Mouse (Mus musculus): Measurements from ENCODE around the gene Vps29. TPM values are rescaled to one million over a fixed set of nuclear protein-coding genes. Genes with fewer than 3 reads are reported as not detected.

The Vps29 gene
- total RNA-seq, 2 experiments from 2014 or later: 89.8 to 128 TPM

DNA sequence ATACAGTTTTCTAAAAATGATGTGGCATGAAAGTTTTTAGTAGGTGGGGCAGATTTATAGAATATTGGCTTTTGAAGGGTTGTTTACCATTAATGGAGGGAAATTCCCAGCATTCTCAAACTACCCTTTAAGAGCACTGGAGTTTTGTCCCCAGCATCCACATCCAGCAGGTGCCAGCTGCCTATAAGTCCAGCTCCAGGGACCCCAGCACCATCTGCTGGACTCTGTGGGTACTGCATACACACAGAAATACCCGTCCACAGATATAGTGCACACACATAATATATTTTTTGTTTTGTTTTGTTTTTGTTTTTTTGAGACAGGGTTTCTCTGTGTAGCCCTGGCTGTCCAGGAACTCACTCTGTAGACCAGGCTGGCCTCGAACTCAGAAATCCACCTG is 39.7 kb downstream of the Vps29 start:
- 0 out of 2 replicates have a peak, but pooled peaks have one; percentile 34 for ATAC-seq (replicated peaks; ENCODE audit: poor library complexity, severe bottlenecking)

DNA sequence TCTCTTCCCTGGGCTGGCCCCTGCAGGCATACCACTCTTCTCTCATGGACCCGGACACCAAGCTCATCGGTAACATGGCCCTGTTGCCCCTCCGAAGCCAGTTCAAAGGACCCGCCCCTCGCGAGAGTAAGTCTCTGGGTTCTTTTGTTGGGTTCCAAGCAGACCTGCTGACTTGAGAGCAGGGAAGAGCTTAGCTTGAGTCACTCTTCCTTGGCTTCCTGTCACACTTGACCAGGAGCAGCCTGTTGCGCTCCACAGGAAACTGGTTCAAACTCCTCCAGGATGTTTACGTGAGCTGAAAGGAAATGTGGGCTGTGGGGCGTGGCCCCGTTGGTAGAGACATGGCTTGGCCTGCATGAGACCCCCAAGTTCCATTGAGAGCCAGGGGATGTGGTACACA is 42.6 kb downstream of the Vps29 start:
- peak; percentile 52 for ATAC-seq (replicated peaks; ENCODE audit: poor library complexity, severe bottlenecking)

DNA sequence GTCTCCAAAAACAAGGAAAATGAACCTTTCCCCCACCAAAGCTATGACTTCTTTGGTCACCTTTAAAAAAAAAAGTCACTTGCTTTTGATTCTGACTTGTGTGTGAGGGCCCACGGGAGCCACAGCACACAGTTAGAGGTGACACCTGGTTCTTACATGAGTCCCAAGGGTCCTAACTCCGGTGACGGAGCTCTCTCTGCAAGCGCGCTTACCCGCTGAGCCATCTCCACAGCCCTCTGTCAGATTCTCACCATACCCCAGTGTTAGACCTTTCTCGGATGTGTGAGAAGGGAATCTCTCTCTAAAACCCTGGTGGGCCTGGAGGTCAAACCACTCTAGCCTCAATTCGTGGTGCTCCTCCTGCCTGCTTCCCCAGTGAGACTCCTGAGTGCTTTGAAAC is 43.3 kb downstream of the Vps29 start:
- no peak for ATAC-seq (replicated peaks; ENCODE audit: poor library complexity, severe bottlenecking)

DNA sequence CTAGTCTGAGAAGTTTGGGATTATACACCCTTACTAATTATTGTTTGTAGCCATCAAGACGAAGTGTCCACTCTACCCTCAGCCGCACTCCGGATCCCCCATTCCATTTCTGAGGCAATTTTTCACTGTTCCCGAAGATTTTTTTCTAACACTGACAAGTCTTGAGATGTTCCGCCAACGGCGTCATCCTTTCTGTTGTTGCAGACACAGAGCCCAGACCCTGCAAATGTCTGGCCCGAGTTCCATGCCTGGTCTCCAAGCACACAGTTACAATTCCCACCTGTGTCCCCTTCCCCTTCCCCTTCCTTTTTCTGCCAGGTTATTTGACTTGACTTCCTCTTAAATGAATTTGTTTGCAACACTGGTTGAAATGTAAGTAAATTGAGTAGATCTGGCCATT is 45.7 kb downstream of the Vps29 start:
- ATAC-seq (replicated peaks; ENCODE audit: poor library complexity, severe bottlenecking): no peak

DNA sequence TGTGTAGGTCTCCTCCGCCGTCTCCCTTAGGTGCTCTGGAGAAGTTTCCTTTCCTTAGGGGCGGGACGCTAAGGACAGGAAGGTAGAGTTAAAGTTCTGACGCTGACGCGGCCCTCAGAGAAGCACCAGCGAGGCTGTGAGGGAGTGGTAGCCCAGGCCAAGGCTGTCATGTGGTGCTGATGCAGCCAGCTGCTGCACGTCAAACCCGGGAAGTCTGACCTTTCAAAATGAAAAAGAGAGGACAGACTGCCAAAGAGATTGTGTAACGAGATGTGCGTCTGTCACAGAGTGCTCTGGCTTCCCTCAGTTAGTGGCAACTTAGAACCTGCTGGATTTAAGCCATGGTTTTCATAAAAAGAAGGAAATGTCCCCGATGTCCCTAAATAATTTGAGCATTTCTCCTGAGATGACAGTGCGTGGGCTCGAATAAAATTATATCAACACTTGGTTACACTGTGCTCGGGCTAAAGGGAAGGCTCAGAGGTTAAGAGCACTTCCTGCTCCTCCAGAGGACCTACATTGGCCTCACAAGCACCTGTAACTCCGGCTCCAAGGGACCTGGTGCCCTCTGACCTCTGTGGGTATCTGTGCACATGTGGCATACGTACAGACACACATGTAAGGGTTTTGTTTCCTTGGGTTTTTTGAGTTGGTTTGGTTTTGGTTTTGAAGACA is 46.6 kb downstream of the Vps29 start:
- ATAC-seq (replicated peaks; ENCODE audit: poor library complexity, severe bottlenecking): peak; percentile 34

DNA sequence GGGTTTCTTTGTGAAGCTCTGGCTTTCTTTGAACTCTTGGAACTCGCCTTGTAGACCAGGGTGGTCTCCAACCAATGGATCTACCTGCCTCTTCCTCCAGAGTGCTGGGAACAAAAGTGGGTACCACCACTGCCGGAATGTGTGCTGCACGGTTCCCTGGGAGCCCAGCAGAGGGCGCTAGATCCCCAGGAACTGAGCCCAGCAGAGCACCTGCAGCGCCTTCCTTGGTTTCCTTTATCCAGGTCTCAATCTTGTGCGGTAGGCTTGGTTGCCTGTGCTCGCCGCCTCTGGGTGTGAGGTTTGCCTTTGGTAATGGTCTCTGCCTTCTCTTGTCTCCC is 47.1 kb downstream of the Vps29 start:
- ATAC-seq (replicated peaks; ENCODE audit: poor library complexity, severe bottlenecking): peak; percentile 41; the same call in 1 of the 2 replicates

DNA sequence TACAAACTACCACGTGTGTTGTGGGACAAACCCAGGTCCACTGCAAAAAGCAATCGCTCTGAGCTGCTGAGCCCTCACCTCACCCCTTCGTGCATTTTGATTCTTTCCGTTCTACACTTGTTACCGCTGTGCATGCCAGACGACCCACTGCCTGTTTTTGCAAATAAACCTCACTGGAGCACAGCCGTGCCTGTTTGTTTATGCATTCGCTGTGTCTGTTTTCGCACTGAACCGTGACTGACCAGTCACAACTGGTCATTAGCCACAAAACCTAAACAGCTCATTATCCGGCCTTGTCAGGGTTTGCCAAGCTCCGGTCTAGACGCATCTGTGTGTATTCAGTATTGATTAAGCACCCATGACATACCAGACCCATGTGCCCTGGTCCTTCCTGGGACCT is 48.0 kb downstream of the Vps29 start:
- no peak for ATAC-seq (replicated peaks; ENCODE audit: poor library complexity, severe bottlenecking)

DNA sequence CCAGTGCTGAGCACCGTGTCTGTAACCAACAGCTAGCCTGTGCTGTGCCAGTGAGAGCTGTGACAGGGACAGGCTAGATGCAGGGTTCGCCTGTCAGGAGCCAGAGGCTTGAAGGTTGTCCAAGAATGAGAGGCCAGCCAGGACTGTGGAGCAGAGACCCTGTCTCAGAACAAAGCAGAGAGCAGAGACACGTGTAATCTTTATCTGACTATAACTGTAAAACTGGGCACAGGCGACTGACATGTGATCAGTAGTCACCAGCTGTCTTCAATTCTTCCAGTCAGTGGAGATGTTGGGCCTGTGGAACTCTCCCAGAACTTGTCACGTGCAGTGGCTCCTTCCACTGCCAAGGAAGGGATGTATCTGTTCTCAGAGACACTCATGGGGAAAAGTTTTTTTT is 48.6 kb downstream of the Vps29 start:
- no peak for ATAC-seq (replicated peaks; ENCODE audit: poor library complexity, severe bottlenecking)

DNA sequence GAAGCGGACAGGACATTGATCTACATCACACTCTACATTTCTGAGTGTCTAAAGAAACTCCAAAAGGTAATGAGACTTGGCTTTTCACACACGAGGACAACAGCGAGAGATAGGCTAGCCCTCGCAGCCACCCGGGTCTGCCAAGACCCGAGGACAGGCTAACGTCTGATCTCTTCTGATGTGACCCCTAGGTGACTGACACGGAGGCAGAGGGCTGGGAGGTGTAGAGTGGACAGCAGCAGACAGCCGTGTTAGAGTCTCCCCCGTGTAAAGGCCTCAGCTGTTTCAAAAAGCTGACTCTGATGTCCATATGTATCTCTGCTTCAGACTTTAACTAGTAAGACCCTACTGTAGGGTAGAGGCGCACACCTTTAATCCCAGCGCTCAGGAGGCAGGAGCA is 49.2 kb downstream of the Vps29 start:
- ATAC-seq (replicated peaks; ENCODE audit: poor library complexity, severe bottlenecking): no peak

DNA sequence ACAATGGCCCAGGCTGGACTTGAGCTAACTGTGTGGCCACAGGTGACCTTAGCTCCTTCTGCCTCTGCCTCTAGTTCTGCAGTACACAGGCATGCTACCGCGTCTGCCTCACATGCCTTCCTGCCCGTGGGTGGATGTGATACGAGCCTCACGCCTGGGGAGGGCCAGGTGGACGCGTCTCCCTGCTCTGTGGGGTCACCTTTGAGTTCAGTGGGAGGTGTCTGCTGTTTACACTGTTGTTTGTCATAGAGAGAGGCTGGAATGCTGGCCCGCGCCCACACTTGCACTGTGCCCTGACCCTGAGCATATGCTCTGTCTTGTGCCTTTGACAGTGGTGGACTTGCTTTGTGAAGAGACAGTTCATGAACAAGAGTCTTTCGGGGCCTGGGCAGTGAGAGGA is 51.4 kb downstream of the Vps29 start:
- ATAC-seq (replicated peaks; ENCODE audit: poor library complexity, severe bottlenecking): no peak

DNA sequence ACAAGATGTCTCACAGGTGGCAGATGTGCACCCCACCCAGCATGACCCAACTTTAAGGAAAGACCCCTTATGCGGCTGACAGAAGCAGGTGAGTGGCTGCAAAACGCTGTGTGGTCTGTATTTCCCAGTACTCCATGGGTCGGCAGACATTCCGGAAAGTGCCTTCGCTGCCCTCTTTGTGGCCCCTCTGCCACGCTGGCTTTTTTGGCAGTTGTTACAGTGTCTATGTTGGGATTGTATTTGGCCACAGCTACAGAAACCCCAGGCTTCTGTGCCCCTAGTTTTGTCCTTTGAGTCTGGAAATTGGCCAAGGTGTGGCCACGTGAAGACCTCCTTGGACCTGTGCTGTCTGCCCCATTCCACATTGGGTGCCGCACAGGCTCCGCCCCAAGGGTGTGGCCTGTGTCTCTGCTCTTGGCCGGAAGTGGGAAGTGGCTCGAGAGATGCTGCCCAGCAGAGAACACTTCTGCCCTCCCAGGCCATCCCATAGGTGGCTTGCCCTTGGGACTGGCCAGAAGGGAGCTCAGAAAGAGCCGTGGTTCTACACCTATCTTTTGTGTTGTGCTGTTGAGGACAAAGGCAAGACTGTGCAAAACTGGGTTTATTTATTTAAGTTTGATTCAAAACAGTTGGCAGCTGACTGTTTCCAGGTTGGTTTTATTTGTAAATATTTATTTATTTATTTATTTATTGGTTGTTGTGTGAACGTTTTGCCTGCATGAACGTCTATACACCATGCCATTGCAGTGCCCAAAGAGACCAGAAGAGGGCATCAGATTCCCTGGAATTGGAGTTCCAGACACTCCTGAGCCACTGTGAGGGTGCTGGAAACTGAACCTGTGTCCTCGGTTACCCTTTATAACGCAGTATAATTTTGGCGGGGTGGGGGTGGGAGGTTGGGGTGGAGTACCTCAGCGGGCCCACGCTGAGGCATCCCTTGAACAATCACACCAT is 55.8 kb downstream of the Vps29 start:
- no peak; the same call in 1 of the 2 replicates for ATAC-seq (replicated peaks; ENCODE audit: poor library complexity, severe bottlenecking)

DNA sequence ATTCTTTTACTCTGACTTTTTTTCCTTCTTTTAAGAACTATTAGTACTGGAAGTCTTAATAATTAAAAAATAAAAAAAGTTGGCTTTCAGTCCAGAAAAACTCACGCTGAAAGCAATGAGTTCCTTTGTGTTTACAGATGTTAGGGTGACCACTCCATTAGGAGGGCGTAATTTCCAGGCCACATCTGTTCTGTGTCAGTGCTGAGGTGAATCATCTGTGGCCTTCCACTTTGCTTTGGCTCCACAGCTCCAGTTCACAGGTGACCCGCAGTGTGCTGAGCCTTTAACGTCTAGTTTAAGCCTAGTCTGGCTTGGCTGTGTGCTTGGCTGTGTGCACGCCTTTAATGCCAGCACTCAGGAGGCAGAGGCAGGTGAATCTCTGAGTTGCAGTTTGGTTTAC is 57.7 kb downstream of the Vps29 start:
- ATAC-seq (replicated peaks; ENCODE audit: poor library complexity, severe bottlenecking): no peak

DNA sequence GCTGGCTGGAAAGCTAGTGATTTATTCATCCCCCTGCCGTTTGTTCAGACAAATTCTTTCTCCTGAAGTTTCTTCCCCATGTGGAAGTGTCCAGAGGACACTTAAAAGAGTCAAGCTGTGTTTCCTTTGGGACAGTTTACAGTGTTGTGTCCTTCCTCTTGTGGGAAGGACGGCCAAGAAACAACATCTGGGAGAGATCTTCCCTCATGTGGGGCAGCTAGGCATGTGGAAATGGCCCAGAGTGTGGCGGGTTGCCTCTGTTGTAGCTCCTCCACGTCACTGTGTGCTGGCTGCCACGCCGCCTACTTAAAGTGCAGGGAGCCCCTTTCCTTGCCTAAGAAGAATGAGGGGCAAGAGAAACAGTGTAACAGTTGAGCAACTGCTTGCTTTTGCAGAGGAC is 58.7 kb downstream of the Vps29 start:
- ATAC-seq (replicated peaks; ENCODE audit: poor library complexity, severe bottlenecking): no peak

DNA sequence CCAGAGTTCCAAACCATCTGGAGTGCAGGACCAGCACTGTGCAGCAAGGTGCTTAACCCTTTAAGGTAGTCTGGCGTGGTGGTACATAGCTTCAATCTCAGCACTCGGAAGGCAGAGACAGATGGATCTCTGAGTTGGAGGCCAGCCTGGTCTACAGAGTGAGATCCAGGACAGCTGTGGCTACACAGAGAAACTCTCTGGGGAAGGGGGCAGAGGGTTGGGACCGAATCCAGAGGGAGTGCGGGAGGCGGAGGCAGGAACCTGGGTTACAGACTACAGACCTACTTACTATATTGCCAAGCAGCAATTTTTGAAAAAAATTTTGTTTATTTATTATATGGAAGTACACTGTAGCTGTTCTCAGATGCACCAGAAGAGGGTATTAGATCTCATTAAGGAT is 60.2 kb downstream of the Vps29 start:
- ATAC-seq (replicated peaks; ENCODE audit: poor library complexity, severe bottlenecking): no peak

Other genes starting within 250 kb of the Vps29 start
- 1.1 and 2.0 TPM in 2 replicates for gene Ccdc63, start 213.5 kb upstream of the Vps29 start, total RNA-seq (2014; fragmentation: Nextera tagmentation)
- 0.60 TPM in 1 of 2 replicates, not detected in the other for gene Ccdc63, start 213.5 kb upstream of the Vps29 start, total RNA-seq (2017)
- 284 and 366 TPM in 2 replicates for gene Ppp1cc, start 196.1 kb upstream of the Vps29 start, total RNA-seq (2014; fragmentation: Nextera tagmentation)
- gene Ppp1cc, start 196.1 kb upstream of the Vps29 start, total RNA-seq (2017): 247 and 254 TPM in 2 replicates
- gene Hvcn1, start 147.6 kb upstream of the Vps29 start, total RNA-seq (2014; fragmentation: Nextera tagmentation): 53.8 and 59.5 TPM in 2 replicates
- 66.8 and 84.3 TPM in 2 replicates for gene Hvcn1, start 147.6 kb upstream of the Vps29 start, total RNA-seq (2017)
- 7.2 and 9.3 TPM in 2 replicates for gene Tctn1, start 89.9 kb upstream of the Vps29 start, total RNA-seq (2014; fragmentation: Nextera tagmentation)
- 1.8 and 4.3 TPM in 2 replicates for gene Tctn1, start 89.9 kb upstream of the Vps29 start, total RNA-seq (2017)
- 12.0 and 14.8 TPM in 2 replicates for gene Pptc7, start 70.0 kb upstream of the Vps29 start, total RNA-seq (2014; fragmentation: Nextera tagmentation)
- 17.2 TPM in 2 replicates for gene Pptc7, start 70.0 kb upstream of the Vps29 start, total RNA-seq (2017)
- gene Rad9b, start 136 bp upstream of the Vps29 start, total RNA-seq (2014; fragmentation: Nextera tagmentation): 1.2 and 3.3 TPM in 2 replicates
- gene Rad9b, start 136 bp upstream of the Vps29 start, total RNA-seq (2017): 4.6 and 5.6 TPM in 2 replicates
- 35.0 and 59.8 TPM in 2 replicates for gene Gpn3, start 17.5 kb downstream of the Vps29 start, total RNA-seq (2014; fragmentation: Nextera tagmentation)
- gene Gpn3, start 17.5 kb downstream of the Vps29 start, total RNA-seq (2017): 42.2 and 51.9 TPM in 2 replicates
- gene Fam216a, start 18.0 kb downstream of the Vps29 start, total RNA-seq (2014; fragmentation: Nextera tagmentation): 13.4 and 21.1 TPM in 2 replicates
- gene Fam216a, start 18.0 kb downstream of the Vps29 start, total RNA-seq (2017): 51.9 and 57.9 TPM in 2 replicates
- 271 and 276 TPM in 2 replicates for gene Arpc3, start 37.5 kb downstream of the Vps29 start, total RNA-seq (2014; fragmentation: Nextera tagmentation)
- gene Arpc3, start 37.5 kb downstream of the Vps29 start, total RNA-seq (2017): 988 and 1,056 TPM in 2 replicates
- gene Anapc7, start 67.3 kb downstream of the Vps29 start, total RNA-seq (2014; fragmentation: Nextera tagmentation): 13.8 and 27.3 TPM in 2 replicates
- 17.5 and 24.2 TPM in 2 replicates for gene Anapc7, start 67.3 kb downstream of the Vps29 start, total RNA-seq (2017)
- gene Atp2a2, start 147.9 kb downstream of the Vps29 start, total RNA-seq (2014; fragmentation: Nextera tagmentation): 71.0 and 77.6 TPM in 2 replicates
- 112 and 118 TPM in 2 replicates for gene Atp2a2, start 147.9 kb downstream of the Vps29 start, total RNA-seq (2017)